Mouse (Mus musculus): ENCODE measurements around the gene Tmem151a. TPM values are rescaled to one million over a fixed set of nuclear protein-coding genes. Genes with fewer than 3 reads are reported as not detected.

Tmem151a gene
- polyA plus RNA-seq, 1 experiment from 2014 or later: 2.7 TPM

DNA sequence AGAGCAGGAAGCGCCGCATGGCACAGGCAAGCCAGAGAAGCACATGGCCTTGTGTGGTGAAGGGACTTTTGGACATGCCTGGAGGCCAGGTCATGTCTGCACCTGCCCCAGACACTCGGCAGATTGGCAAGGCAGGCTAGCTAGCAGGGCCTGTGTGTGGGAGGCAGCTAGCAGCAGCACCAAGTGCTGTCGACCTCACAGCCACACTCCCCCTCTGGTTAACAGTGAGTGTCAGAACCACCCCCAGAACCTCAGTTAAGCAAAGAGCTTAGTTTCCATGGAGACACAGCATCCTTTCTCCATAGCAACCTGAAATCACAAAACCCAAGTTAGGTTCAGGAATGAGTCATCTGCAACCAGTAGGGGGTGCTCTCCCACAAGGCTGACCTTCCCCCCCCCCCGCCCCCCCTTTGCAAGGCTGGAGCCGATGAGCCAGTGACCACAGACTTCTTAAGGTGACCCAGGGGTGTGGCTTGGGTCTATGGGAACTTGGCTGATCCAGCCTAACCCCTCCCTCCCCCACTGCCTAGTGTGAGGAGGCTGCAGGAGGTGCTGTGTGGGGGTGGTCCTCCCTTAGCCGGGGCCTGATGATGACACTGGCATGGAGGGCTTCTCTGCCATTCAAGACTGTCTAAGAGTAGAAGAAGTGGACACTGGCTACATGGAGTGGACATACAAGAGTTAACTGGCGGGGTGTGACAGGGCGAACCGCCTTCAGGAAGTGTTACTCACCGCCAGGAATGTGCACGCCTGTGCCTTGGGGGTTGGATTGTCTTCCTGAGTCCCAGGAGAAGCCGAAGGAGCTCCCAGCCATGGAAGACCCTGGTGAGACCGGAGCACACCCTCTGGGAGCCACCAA is 35.1 kb downstream of the Tmem151a start, which contains the start of gene Rin1:
Rin1 (plus strand) TSS at position 435 of the 859 bp plus-strand sequence.
- peak within 1 kb of the TSS; percentile 24 for H3K4me3 ChIP-seq
- ATAC-seq (ENCODE audit: low FRiP score, low read depth): no peak
- H3K36me3 ChIP-seq: peaks cover 43% of the 10 kb centered on the region
- H3K4me1 ChIP-seq: peaks cover 25% of the 10 kb centered on the region
- peak within 1 kb of the TSS; percentile 50 for H3K9ac ChIP-seq
- no peak within 1 kb of the TSS for H3K27ac ChIP-seq
- 15% methylated on average over 14 of the region's 14 CpGs for WGBS
- H3K9me3 ChIP-seq: no peaks in the 10 kb centered on the region
- peaks cover 60% of the 10 kb centered on the region for H3K27me3 ChIP-seq
- peak within 1 kb of the TSS; percentile 47 for H3K4me2 ChIP-seq (replicated peaks)

GRCm38 (mm10) chr19:5049325-5049724 is 36.0 kb downstream of the Tmem151a start:
- H3K4me2 ChIP-seq (replicated peaks): no peak overlapping the region
- no peak overlapping the region for H3K4me3 ChIP-seq
- no peak for ATAC-seq (ENCODE audit: low FRiP score, low read depth)
- WGBS: 79% methylated on average over 6 of the region's 6 CpGs
- H3K27ac ChIP-seq: no peak overlapping the region
- no peak overlapping the region for H3K9ac ChIP-seq
- no peaks in the 10 kb centered on the region for H3K9me3 ChIP-seq
- H3K4me1 ChIP-seq: peaks cover 25% of the 10 kb centered on the region
- H3K36me3 ChIP-seq: peaks cover 43% of the 10 kb centered on the region
- H3K27me3 ChIP-seq: peaks cover 50% of the 10 kb centered on the region

DNA sequence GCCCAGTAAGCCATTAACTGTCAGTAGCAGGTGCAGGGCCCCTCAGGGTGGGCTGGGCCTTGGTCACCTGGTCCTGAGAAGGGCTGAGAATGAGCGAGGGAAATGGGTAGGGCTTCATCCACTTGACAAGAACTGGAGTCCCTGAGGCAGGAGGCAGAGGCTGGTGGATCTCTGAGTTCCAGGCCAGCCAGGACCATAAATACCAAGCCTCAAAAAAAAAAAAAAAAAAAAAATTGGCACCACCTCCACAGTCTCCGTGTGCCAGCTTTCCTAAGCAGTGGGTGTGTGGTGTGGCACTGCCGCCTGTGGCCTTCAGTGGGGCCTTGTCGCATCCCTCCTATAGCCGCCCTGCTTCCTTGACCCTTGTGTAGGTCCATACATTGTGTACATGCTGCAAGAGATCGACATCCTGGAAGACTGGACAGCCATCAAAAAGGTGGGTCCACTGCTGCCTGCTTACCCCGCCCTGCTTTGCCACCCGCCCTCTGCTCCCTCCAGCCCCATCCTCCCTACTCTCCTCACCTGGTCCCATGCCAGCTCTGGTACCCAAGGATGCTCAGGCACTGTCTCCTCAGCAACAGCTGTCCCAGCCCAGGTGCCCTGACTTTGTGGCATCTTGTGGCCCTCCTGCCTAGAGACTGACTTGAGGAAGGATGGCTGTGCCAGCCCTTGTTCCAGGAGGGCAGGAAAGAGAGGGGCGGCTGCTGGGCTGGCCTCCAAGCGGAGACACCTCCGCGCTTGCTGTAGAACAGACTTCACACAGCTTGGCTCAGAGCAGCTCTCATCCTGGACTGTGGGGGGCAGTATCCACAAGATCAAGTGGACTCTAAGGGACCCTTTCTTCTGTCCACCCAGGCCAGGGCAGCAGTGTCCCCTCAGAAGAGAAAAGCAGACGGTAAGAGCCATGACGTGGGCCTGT is 36.9 kb downstream of the Tmem151a start:
- Histone ChIP-seq H3K27me3 (peaks cover 41% of the 10 kb centered on the region), H3K36me3 (peaks cover 50% of the 10 kb centered on the region), H3K27ac (no peak overlapping the region), H3K9me3 (no peaks in the 10 kb centered on the region), H3K4me2 (replicated peaks) (no peak overlapping the region), H3K9ac (no peak overlapping the region), H3K4me3 (no peak overlapping the region), H3K4me1 (peaks cover 25% of the 10 kb centered on the region)
- ATAC-seq (ENCODE audit: low FRiP score, low read depth): no peak
- WGBS: 84% methylated on average over 14 of the region's 14 CpGs

GRCm38 (mm10) chr19:5045531-5045930 is 39.8 kb downstream of the Tmem151a start:
- peaks cover 55% of the 10 kb centered on the region for H3K36me3 ChIP-seq

GRCm38 (mm10) chr19:5041588-5041987 is 43.7 kb downstream of the Tmem151a start:
- Histone ChIP-seq H3K4me1 (peaks cover 37% of the 10 kb centered on the region), H3K4me3 (peak overlapping the region; percentile 86), H3K9me3 (no peaks in the 10 kb centered on the region), H3K9ac (peak overlapping the region; percentile 87), H3K36me3 (peaks cover 24% of the 10 kb centered on the region), H3K27me3 (no peaks in the 10 kb centered on the region), H3K27ac (no peak overlapping the region), H3K4me2 (replicated peaks) (peak overlapping the region; percentile 99)
- WGBS: 1% methylated on average over 16 of the region's 16 CpGs
- ATAC-seq (ENCODE audit: low FRiP score, low read depth): no peak

More at GRCm38 (mm10) chr19:5045531-5045930, 39.8 kb downstream of the Tmem151a start:
- Histone ChIP-seq H3K27ac (no peak overlapping the region), H3K4me3 (no peak overlapping the region), H3K9ac (no peak overlapping the region), H3K4me2 (replicated peaks) (no peak overlapping the region), H3K9me3 (no peaks in the 10 kb centered on the region), H3K27me3 (peaks cover 12% of the 10 kb centered on the region), H3K4me1 (peaks cover 24% of the 10 kb centered on the region)
- ATAC-seq (ENCODE audit: low FRiP score, low read depth): no peak
- 80% methylated on average over 4 of the region's 4 CpGs for WGBS

DNA sequence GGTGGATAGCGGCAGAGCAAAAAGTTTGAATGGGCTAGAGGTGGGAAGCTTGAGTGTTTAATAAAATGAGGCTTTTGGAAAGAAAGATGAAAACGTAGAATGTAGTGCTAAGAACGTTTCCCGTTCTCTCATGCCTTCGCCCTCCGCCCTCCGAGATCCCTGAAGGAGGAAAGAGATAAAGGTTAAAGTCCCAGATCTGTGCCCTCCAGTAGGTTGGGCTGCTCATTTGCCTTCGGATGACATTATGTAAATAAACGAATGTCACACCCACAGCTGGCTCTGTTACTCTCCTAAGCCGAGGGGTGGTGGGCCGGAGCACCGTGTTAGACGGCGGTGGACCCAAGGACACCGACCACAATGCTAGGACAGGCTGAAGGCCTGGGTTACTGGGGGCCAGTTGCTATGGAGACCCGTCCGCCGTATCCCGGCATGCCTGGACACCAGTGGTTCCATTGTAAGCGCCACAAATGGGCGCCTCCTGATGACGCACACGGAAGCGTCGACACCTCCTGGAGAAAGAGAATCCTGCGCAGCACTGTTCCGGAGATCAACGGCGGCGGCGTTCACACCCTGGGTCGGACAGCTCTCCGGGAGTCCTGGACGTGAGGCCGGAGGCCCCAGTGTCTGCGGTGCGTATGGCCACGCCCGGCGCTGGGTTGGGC is 44.3 kb downstream of the Tmem151a start, which contains the start of gene Brms1:
Brms1 (plus strand) TSS at position 493 of the 662 bp plus-strand sequence.
- Histone ChIP-seq H3K27ac (no peak within 1 kb of the TSS), H3K36me3 (peaks cover 18% of the 10 kb centered on the region), H3K4me2 (replicated peaks) (peak within 1 kb of the TSS; percentile 99), H3K4me1 (peaks cover 37% of the 10 kb centered on the region), H3K4me3 (peak within 1 kb of the TSS; percentile 86), H3K9me3 (no peaks in the 10 kb centered on the region), H3K9ac (peak within 1 kb of the TSS; percentile 87), H3K27me3 (no peaks in the 10 kb centered on the region)
- peak; percentile 64 for ATAC-seq (ENCODE audit: low FRiP score, low read depth)
- 8% methylated on average over 40 of the region's 40 CpGs for WGBS

DNA sequence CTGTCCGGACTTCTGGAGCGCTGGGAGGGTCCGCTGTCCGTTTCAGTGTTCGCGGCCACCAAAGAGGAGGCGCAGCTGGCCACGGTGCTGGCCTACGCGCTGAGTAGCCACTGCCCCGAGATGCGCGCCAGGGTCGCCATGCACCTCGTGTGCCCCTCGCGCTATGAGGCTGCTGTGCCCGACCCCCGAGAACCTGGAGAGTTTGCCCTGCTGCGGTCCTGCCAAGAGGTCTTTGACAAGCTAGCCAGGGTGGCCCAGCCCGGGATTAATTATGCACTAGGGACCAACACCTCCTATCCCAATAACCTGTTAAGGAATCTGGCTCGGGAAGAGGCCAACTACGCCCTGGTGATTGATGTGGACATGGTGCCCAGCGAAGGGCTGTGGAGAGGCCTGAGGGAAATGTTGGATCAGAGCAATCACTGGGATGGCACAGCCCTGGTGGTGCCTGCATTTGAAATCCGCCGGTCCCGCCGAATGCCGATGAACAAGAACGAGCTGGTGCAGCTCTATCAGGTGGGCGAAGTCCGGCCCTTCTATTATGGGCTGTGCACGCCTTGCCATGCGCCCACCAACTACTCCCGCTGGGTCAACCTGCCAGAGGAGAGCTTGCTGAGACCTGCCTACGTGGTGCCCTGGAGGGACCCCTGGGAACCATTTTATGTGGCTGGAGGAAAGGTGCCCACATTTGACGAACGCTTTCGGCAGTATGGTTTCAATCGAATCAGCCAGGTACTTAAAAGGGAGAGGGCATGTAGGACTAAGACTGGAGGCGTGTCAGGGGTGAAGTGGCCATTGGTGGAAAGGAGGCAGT is 45.8 kb downstream of the Tmem151a start:
- Histone ChIP-seq H3K9me3 (no peaks in the 10 kb centered on the region), H3K36me3 (peaks cover 17% of the 10 kb centered on the region), H3K27ac (no peak overlapping the region), H3K27me3 (no peaks in the 10 kb centered on the region), H3K4me2 (replicated peaks) (peak overlapping the region; percentile 99), H3K9ac (peak overlapping the region; percentile 92), H3K4me3 (peak overlapping the region; percentile 86), H3K4me1 (peaks cover 37% of the 10 kb centered on the region)
- peak; percentile 10; the same call in 1 of the 2 replicates for ATAC-seq (ENCODE audit: low FRiP score, low read depth)
- 11% methylated on average over 41 of the region's 41 CpGs for WGBS

DNA sequence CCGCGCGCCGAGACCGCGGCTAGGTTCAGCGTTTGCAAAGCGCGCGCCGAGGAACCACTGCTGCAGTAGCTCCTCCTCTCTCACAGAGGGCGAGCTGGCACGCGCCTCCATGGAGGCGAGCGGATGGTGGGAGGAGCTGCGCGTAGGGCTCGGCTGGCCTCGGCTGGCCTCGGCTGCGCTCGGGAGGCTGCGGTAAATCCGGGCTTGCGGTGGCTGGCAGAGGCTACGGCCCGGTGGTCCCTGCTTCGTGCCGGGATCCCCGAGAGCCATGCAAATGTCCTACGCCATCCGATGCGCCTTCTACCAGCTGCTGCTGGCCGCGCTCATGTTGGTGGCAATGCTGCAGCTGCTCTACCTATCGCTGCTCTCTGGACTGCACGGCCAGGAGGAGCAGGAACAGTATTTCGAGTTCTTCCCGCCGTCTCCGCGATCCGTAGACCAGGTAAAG is 46.6 kb downstream of the Tmem151a start, which contains the start of the genes B4gat1 and AC124502.3:
B4gat1 (plus strand) TSS at position 118 of the 448 bp plus-strand sequence.
AC124502.3 (plus strand) TSS at position 183 of the 448 bp plus-strand sequence.
- Histone ChIP-seq H3K36me3 (peaks cover 12% of the 10 kb centered on the region), H3K27ac (peak within 1 kb of the TSS; percentile 84), H3K4me2 (replicated peaks) (peak within 1 kb of the TSS; percentile 99), H3K9ac (peak within 1 kb of the TSS; percentile 92), H3K4me1 (peaks cover 37% of the 10 kb centered on the region), H3K9me3 (no peaks in the 10 kb centered on the region), H3K4me3 (peak within 1 kb of the TSS; percentile 86), H3K27me3 (no peaks in the 10 kb centered on the region)
- WGBS: under 1% methylated on average over 42 of the region's 44 CpGs
- peak; percentile 90 for ATAC-seq (ENCODE audit: low FRiP score, low read depth)

GRCm38 (mm10) chr19:5037678-5038571 is 47.4 kb downstream of the Tmem151a start:
- peak; percentile 46 for ATAC-seq (ENCODE audit: low FRiP score, low read depth)
- WGBS: 5% methylated on average over 32 of the region's 32 CpGs
- H3K4me1 ChIP-seq: peaks cover 37% of the 10 kb centered on the region
- peak overlapping the region; percentile 99 for H3K4me2 ChIP-seq (replicated peaks)
- H3K27ac ChIP-seq: peak overlapping the region; percentile 84
- H3K4me3 ChIP-seq: peak overlapping the region; percentile 86
- peak overlapping the region; percentile 92 for H3K9ac ChIP-seq
- H3K36me3 ChIP-seq: peaks cover 8% of the 10 kb centered on the region
- H3K9me3 ChIP-seq: no peaks in the 10 kb centered on the region
- no peaks in the 10 kb centered on the region for H3K27me3 ChIP-seq

DNA sequence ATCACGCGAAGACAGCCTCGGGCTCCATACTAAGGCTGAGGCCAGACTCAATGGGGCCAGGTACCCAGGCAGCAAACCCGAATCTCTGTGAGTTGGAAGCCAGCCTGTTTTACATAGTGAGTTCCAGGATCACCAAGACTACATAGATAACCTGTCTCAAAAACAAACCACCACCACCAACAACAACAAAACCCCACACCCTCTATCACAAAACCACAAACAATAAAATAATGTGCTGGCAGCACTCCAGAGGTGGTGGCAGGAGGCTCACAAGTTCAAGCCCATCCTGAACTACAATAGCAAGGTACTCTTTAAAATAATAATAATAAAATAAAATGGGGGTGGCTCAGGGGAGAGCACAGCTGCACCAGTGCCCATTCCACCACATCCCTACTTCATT is 48.8 kb downstream of the Tmem151a start:
- Histone ChIP-seq H3K27me3 (no peaks in the 10 kb centered on the region), H3K4me1 (peaks cover 30% of the 10 kb centered on the region), H3K9ac (no peak overlapping the region), H3K4me2 (replicated peaks) (no peak overlapping the region), H3K4me3 (no peak overlapping the region), H3K36me3 (peaks cover 10% of the 10 kb centered on the region), H3K9me3 (no peaks in the 10 kb centered on the region), H3K27ac (no peak overlapping the region)
- 83% methylated on average over 4 of the region's 4 CpGs for WGBS
- no peak for ATAC-seq (ENCODE audit: low FRiP score, low read depth)

Measured in limb, embryonic 13.5 days (tissue).